Mouse (Mus musculus) heart, postnatal 0 days (tissue): Measurements from ENCODE around the gene Apobr. TPM values are rescaled to one million over a fixed set of nuclear protein-coding genes. Genes with fewer than 3 reads are reported as not detected.
A peak's percentile ranks its signal among the peaks of the same experiment; 100 is the strongest.

Source experiments
- ATAC-seq: fragments of 200-750 bp; cut with Nextera tagmentation; 2 replicates; pipeline ENCODE4 v1.8.0; 2017; ENCODE audit warnings: low read depth, moderate number of reproducible peaks, moderate library complexity; ENCODE audit not compliant: insufficient read depth
- DNase-seq: peaks from one replicate; pipeline ENCODE4 v3.0.0-alpha.2; 2016; ENCODE audit warnings: low spot score
- H3K27ac ChIP-seq: fragments of 300-500 bp; sonication (generic); 2 replicates; pipeline ENCODE4 v1.5.1; 2014; ENCODE audit warnings: low read depth, mild to moderate bottlenecking
- H3K27me3 ChIP-seq: fragments of 300-500 bp; sonication (generic); 2 replicates; pipeline ENCODE4 v1.6.1; 2014; ENCODE audit warnings: low read length, mixed read lengths; ENCODE audit not compliant: control insufficient read depth, insufficient read depth
- H3K36me3 ChIP-seq: fragments of 300-500 bp; sonication (generic); replicated peaks from 2 replicates; pipeline ENCODE4 v1.6.1; 2014; ENCODE audit warnings: low read length, mixed read lengths; ENCODE audit not compliant: control insufficient read depth, insufficient read depth
- H3K4me1 ChIP-seq: fragments of 300-500 bp; sonication (generic); 2 replicates; pipeline ENCODE4 v1.6.1; 2014; ENCODE audit warnings: antibody characterized with exemption; ENCODE audit not compliant: control insufficient read depth, insufficient read depth
- H3K4me2 ChIP-seq: fragments of 300-500 bp; sonication (generic); 2 replicates; pipeline ENCODE4 v1.6.1; 2014; ENCODE audit warnings: low read depth, mild to moderate bottlenecking, low read length, moderate library complexity
- H3K4me3 ChIP-seq: fragments of 300-500 bp; sonication (generic); 2 replicates; pipeline ENCODE4 v1.5.1; 2014; ENCODE audit warnings: low read depth, low read length
- H3K9ac ChIP-seq: fragments of 300-500 bp; sonication (generic); replicated peaks from 2 replicates; pipeline ENCODE4 v1.6.1; 2014; ENCODE audit warnings: low read depth, low read length, mixed read lengths
- H3K9me3 ChIP-seq: fragments of 300-500 bp; sonication (generic); replicated peaks from 2 replicates; pipeline ENCODE4 v1.6.1; 2016; ENCODE audit warnings: low read length; ENCODE audit not compliant: control insufficient read depth
- CTCF ChIP-seq: IDR thresholded peaks from 2 replicates; pipeline ENCODE4 v1.5.1; 2016; ENCODE audit warnings: antibody characterized with exemption, control low read depth, low read depth
- EP300 ChIP-seq: IDR thresholded peaks from 2 replicates; pipeline ENCODE4 v1.6.1; 2016; ENCODE audit warnings: antibody characterized with exemption, low read depth
- WGBS: fragments of 180-500 bp; shearing (Covaris S2); extraction: QIAGEN DNeasy Blood & Tissue Kit; methylation state at CpG from one replicate; pipeline ENCODE4 v1.1.7; 2014; 5-methylcytosine and 5-hydroxymethylcytosine counted together
- microRNA-seq: library from miRNA; unstranded; fragments of <30 nt; microRNA quantifications from one replicate; pipeline ENCODE4, GENCODE M21; 2016
- polyA plus RNA-seq: library from polyadenylated mRNA; unstranded; fragments of >200 nt; fragmentation: Nextera tagmentation; extraction: Ambion mirVana; gene quantifications from 2 replicates; pipeline ENCODE4 v1.2.1, GENCODE M21; 2015
- total RNA-seq: library from RNA; depleted of rRNA; stranded (reverse); fragments of >200 nt; gene quantifications from 2 replicates; pipeline ENCODE4 v1.2.3, GENCODE M21; 2014; ENCODE audit warnings: low replicate concordance; rRNA removed

Gene Apobr
- total and polyA plus RNA-seq, 2 experiments from 2014 or later, result 0.34 TPM; not detected in 1

DNA sequence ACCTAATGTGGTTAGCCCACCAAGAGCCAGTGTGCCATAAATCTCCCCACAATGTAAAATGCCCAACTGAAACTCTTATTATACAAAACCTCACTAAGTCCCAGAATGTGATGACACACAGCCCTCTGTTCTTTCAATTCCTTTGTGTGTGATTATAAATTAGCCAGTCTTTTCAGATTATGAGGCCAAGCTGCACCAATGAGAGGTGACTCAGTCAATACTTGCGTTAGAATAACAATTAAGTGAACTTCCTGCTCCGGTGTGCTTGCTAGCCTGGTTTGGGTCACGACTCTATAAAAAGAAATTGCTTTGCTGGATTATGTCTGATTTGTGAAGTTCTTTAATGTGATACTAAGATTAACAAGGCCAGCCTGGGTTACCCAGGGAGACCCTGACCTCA lies 45.2 kb downstream of the Apobr start:
- no peak for ATAC-seq
- Histone ChIP-seq H3K27ac (no peak overlapping the region), H3K4me2 (no peak overlapping the region), H3K9me3 (no peaks in the 10 kb centered on the region), H3K4me1 (no peaks in the 10 kb centered on the region), H3K36me3 (no peaks in the 10 kb centered on the region), H3K27me3 (0 out of 2 replicates have a peak, but pooled peaks cover 4% of the 10 kb centered on the region), H3K4me3 (no peak overlapping the region), H3K9ac (no peak overlapping the region)
- no peak for TF ChIP-seq CTCF
- no peak for TF ChIP-seq EP300
- no peak for DNase-seq
- 60% methylated on average over 3 of the region's 3 CpGs for WGBS

DNA sequence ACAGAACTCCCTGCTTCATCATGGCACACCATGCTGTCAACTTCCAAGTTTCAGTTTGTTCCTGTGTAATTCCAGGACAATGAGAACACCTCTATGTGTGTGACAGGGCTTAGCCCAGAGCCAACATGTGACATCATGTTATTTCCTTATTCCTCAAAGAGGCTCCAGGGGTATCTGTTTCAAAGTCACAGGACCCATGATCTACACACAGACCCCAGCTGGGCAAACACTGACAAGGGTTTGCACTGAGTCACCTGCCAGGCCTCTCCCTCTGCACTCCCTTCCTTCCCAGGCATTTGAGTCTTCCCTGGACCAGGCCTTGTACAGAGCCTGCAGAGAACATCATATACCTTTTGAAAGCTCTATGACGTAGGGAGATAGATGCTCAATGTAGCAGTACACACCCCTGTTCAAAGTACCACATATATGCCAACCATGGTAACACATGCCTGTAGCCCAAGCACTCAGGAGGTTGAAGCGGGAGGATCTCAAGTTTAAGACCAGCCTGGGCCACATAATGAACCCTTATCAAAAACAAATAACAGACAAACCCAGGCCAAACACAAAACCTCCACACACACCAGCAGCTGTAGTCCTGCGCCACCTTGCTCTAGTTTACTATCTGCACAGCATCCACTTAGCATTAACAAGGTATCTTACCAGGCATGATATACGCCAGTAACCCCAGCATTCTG lies 46.2 kb downstream of the Apobr start, which contains the start of gene Nupr1:
TSS of gene Nupr1 (minus strand) at position 38 of the 695 bp plus-strand sequence.
- Histone ChIP-seq H3K27ac (no peak within 1 kb of the TSS), H3K27me3 (0 out of 2 replicates have a peak, but pooled peaks cover 4% of the 10 kb centered on the region), H3K36me3 (no peaks in the 10 kb centered on the region), H3K4me1 (no peaks in the 10 kb centered on the region), H3K9me3 (no peaks in the 10 kb centered on the region), H3K9ac (no peak within 1 kb of the TSS), H3K4me2 (no peak within 1 kb of the TSS), H3K4me3 (no peak within 1 kb of the TSS)
- no peak for ATAC-seq
- TF ChIP-seq EP300 (no peak), CTCF (no peak)
- WGBS, result 79% methylated on average over 4 of the region's 4 CpGs
- no peak for DNase-seq

DNA sequence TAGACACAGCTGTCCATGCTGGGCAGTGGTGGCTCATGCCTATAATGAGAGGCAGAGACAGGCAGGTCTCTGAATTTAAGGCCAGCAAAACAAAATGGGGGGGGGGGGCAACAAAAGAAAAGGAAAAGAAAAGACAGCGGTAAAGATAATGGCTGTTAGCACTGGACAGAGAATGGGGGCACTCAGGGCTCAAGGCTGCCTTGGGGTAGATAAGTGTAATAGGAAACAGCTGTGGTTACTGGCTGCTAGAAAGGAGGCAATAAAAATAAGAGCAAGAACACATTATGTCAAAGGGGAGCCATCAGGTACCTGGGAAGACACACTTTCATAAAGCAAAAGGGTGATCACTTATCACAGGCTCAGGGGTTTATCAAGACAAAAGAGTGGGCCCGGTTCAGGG lies 47.7 kb downstream of the Apobr start:
- ATAC-seq (no peak), DNase-seq (no peak)
- no peak overlapping the region for H3K9ac ChIP-seq
- no peaks in the 10 kb centered on the region for H3K4me1 ChIP-seq
- no peak overlapping the region for H3K4me2 ChIP-seq
- H3K9me3 ChIP-seq, result no peaks in the 10 kb centered on the region
- no peak overlapping the region for H3K4me3 ChIP-seq
- H3K27me3 ChIP-seq, result 0 out of 2 replicates have a peak, but pooled peaks cover 4% of the 10 kb centered on the region
- 42% methylated on average over 2 of the region's 2 CpGs for WGBS
- TF ChIP-seq EP300 (no peak), CTCF (no peak)
- no peak overlapping the region for H3K27ac ChIP-seq
- no peaks in the 10 kb centered on the region for H3K36me3 ChIP-seq

DNA sequence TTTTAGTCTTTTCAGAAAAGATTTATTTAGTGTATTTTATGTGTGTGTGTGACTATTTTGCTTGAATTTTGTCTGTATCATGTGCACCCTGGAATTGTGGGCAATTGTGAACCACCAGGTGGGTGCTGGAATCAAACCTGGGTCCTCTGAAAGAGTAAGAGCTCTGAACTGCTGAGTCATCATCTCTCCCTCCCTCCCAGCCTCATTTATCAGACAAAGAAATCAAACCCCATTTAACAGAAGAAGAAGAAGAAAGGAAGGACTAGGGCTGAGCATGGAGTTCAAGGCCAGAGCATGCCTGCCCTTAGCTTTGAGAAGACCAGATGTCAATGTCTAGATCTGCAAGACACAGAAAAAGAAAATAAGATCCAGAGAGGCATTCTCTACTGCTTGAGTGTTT lies 50.6 kb downstream of the Apobr start:
- ATAC-seq (no peak), DNase-seq (no peak)
- H3K27ac ChIP-seq, result no peak overlapping the region
- no peak overlapping the region for H3K4me2 ChIP-seq
- H3K9ac ChIP-seq, result no peak overlapping the region
- TF ChIP-seq CTCF (no peak), EP300 (no peak)
- no peaks in the 10 kb centered on the region for H3K4me1 ChIP-seq
- no peaks in the 10 kb centered on the region for H3K36me3 ChIP-seq
- H3K4me3 ChIP-seq, result no peak overlapping the region
- 0 out of 2 replicates have a peak, but pooled peaks cover 4% of the 10 kb centered on the region for H3K27me3 ChIP-seq
- no peaks in the 10 kb centered on the region for H3K9me3 ChIP-seq

DNA sequence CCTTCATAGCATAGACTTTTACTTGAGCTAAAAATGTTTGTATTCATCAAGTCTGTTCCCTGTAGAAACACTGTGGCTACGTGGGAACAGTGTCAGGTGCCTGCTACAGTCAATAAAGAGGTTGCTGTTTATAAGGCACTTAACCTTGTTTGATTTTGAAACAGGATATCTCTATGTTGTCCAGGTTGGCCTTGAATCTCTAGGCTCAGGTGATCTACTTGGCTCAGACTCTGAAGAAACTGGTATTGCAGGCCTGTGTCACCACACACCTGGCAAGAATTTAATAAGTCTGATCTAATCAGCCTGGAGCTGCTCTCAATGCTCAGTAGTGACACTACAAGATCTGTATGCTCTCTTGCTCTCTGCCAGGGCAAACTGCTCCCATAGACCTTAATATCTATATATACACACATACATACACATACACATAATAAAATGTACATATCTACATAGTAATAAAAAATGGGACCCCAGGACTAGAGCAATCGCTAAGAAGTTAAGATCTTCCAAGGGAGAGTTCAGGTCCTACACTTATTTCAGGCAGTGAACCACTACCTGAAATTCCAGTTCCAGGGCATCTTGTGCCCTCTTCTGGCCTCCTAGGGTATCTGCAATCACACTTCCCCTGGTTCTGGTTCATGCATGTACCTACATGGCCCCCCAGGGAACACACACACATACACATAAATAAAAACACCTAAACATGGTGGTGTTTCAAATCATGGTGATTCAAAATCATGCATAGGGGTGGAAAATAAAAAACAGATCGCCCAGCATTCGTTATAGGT lies 52.2 kb downstream of the Apobr start:
- no peaks in the 10 kb centered on the region for H3K4me1 ChIP-seq
- ATAC-seq, result no peak
- no peak overlapping the region for H3K4me2 ChIP-seq
- DNase-seq, result peak; percentile 40
- TF ChIP-seq EP300 (no peak), CTCF (peak; percentile 75)
- H3K36me3 ChIP-seq, result no peaks in the 10 kb centered on the region
- no peak overlapping the region for H3K9ac ChIP-seq
- no peak overlapping the region for H3K4me3 ChIP-seq
- WGBS, result 11% methylated on average over 4 of the region's 4 CpGs
- no peaks in the 10 kb centered on the region for H3K9me3 ChIP-seq
- 0 out of 2 replicates have a peak, but pooled peaks cover 4% of the 10 kb centered on the region for H3K27me3 ChIP-seq
- no peak overlapping the region for H3K27ac ChIP-seq

Small RNA genes lying within 50 kb of the gene (microRNA-seq; reads per million reads assigned to microRNA genes)
- 2.0 reads per million, percentile 5 among the genes with 10 or more reads in this experiment for gene Mir7059

Other genes starting within 250 kb of the Apobr start
- 0.73 and 6.7 TPM in 2 replicates for gene Lat, start 215.4 kb upstream of the Apobr start, total RNA-seq
- 0.75 and 1.1 TPM in 2 replicates for gene Lat, start 215.4 kb upstream of the Apobr start, polyA plus RNA-seq
- 47.0 and 87.1 TPM in 2 replicates for gene Spns1, start 207.5 kb upstream of the Apobr start, total RNA-seq
- gene Spns1, start 207.5 kb upstream of the Apobr start, polyA plus RNA-seq, result 34.6 and 36.0 TPM in 2 replicates
- 3.5 and 6.5 TPM in 2 replicates for gene Nfatc2ip, start 188.2 kb upstream of the Apobr start, total RNA-seq
- 1.2 TPM in 2 replicates for gene Nfatc2ip, start 188.2 kb upstream of the Apobr start, polyA plus RNA-seq
- gene Cd19, start 170.1 kb upstream of the Apobr start, total RNA-seq, result 0.04 TPM in 1 of 2 replicates, not detected in the other
- gene Cd19, start 170.1 kb upstream of the Apobr start, polyA plus RNA-seq, result 0.12 and 0.21 TPM in 2 replicates
- 20.2 and 24.8 TPM in 2 replicates for gene Rabep2, start 156.2 kb upstream of the Apobr start, total RNA-seq
- 15.0 and 16.4 TPM in 2 replicates for gene Rabep2, start 156.2 kb upstream of the Apobr start, polyA plus RNA-seq
- gene Atp2a1, start 121.8 kb upstream of the Apobr start, total RNA-seq, result 0.92 and 3.8 TPM in 2 replicates
- gene Atp2a1, start 121.8 kb upstream of the Apobr start, polyA plus RNA-seq, result 0.40 and 0.92 TPM in 2 replicates
- 22.6 and 30.3 TPM in 2 replicates for gene Sh2b1, start 109.5 kb upstream of the Apobr start, total RNA-seq
- 34.4 and 34.5 TPM in 2 replicates for gene Sh2b1, start 109.5 kb upstream of the Apobr start, polyA plus RNA-seq
- gene Tufm, start 97.6 kb upstream of the Apobr start, total RNA-seq, result 151 and 153 TPM in 2 replicates
- 199 and 205 TPM in 2 replicates for gene Tufm, start 97.6 kb upstream of the Apobr start, polyA plus RNA-seq
- gene Atxn2l, start 81.5 kb upstream of the Apobr start, total RNA-seq, result 21.8 and 35.6 TPM in 2 replicates
- gene Atxn2l, start 81.5 kb upstream of the Apobr start, polyA plus RNA-seq, result 13.4 and 14.1 TPM in 2 replicates
- 88.8 and 103 TPM in 2 replicates for gene Eif3c, start 18.5 kb upstream of the Apobr start, total RNA-seq
- 108 and 114 TPM in 2 replicates for gene Eif3c, start 18.5 kb upstream of the Apobr start, polyA plus RNA-seq
- 14.8 and 17.1 TPM in 2 replicates for gene Cln3, start 875 bp downstream of the Apobr start, total RNA-seq
- 14.9 and 17.0 TPM in 2 replicates for gene Cln3, start 875 bp downstream of the Apobr start, polyA plus RNA-seq
- gene Il27, start 10.0 kb downstream of the Apobr start, total RNA-seq, result not detected in 2 replicates
- gene Il27, start 10.0 kb downstream of the Apobr start, polyA plus RNA-seq, result not detected in 2 replicates
- 1.3 and 4.1 TPM in 2 replicates for gene Nupr1, start 45.9 kb downstream of the Apobr start, total RNA-seq
- 8.9 and 13.0 TPM in 2 replicates for gene Nupr1, start 45.9 kb downstream of the Apobr start, polyA plus RNA-seq
- gene Sgf29, start 64.4 kb downstream of the Apobr start, total RNA-seq, result 15.9 and 20.7 TPM in 2 replicates
- gene Sgf29, start 64.4 kb downstream of the Apobr start, polyA plus RNA-seq, result 21.9 and 25.3 TPM in 2 replicates
- gene Sult1a1, start 91.5 kb downstream of the Apobr start, total RNA-seq, result 64.2 and 78.2 TPM in 2 replicates
- gene Sult1a1, start 91.5 kb downstream of the Apobr start, polyA plus RNA-seq, result 24.8 and 30.4 TPM in 2 replicates
- 29.3 and 36.5 TPM in 2 replicates for gene Bola2, start 110.5 kb downstream of the Apobr start, total RNA-seq
- 89.0 and 93.7 TPM in 2 replicates for gene Bola2, start 110.5 kb downstream of the Apobr start, polyA plus RNA-seq
- 6.2 and 12.6 TPM in 2 replicates for gene Slx1b, start 110.8 kb downstream of the Apobr start, total RNA-seq
- 4.9 and 6.3 TPM in 2 replicates for gene Slx1b, start 110.8 kb downstream of the Apobr start, polyA plus RNA-seq
- gene Coro1a, start 122.8 kb downstream of the Apobr start, total RNA-seq, result 14.8 and 25.3 TPM in 2 replicates
- 8.4 and 8.5 TPM in 2 replicates for gene Coro1a, start 122.8 kb downstream of the Apobr start, polyA plus RNA-seq
- gene Mapk3, start 174.7 kb downstream of the Apobr start, total RNA-seq, result 59.2 and 69.4 TPM in 2 replicates
- 51.9 and 53.0 TPM in 2 replicates for gene Mapk3, start 174.7 kb downstream of the Apobr start, polyA plus RNA-seq
- 7.3 and 7.9 TPM in 2 replicates for gene Gdpd3, start 181.4 kb downstream of the Apobr start, total RNA-seq
- 0.69 and 0.77 TPM in 2 replicates for gene Gdpd3, start 181.4 kb downstream of the Apobr start, polyA plus RNA-seq
- 88.9 and 146 TPM in 2 replicates for gene Ypel3, start 192.0 kb downstream of the Apobr start, total RNA-seq
- 84.1 and 111 TPM in 2 replicates for gene Ypel3, start 192.0 kb downstream of the Apobr start, polyA plus RNA-seq
- 0.23 and 1.3 TPM in 2 replicates for gene Tbx6, start 196.5 kb downstream of the Apobr start, total RNA-seq
- 0.07 TPM in 1 of 2 replicates, not detected in the other for gene Tbx6, start 196.5 kb downstream of the Apobr start, polyA plus RNA-seq
- gene Ppp4c, start 207.6 kb downstream of the Apobr start, total RNA-seq, result 93.7 and 118 TPM in 2 replicates
- 75.8 and 77.4 TPM in 2 replicates for gene Ppp4c, start 207.6 kb downstream of the Apobr start, polyA plus RNA-seq
- gene Fam57b, start 212.7 kb downstream of the Apobr start, total RNA-seq, result 0.99 and 2.9 TPM in 2 replicates
- gene Fam57b, start 212.7 kb downstream of the Apobr start, polyA plus RNA-seq, result 2.6 and 3.0 TPM in 2 replicates
- not detected in 2 replicates for gene 4930451I11Rik, start 246.7 kb downstream of the Apobr start, total RNA-seq
- not detected in 2 replicates for gene 4930451I11Rik, start 246.7 kb downstream of the Apobr start, polyA plus RNA-seq